Mouse (Mus musculus): ENCODE measurements at regions not wholly inside any gene's neighbourhood (a gene's known extent, or its start where the extent isn't known, plus 50 kb on each side); places are given as distances from the start of the nearest gene placed in this dataset.

- H3K36me3 ChIP-seq (ENCODE audit: control insufficient read depth, insufficient read depth, low read length): no peaks in the 10 kb centered on the region
- no peaks in the 10 kb centered on the region for H3K27me3 ChIP-seq (ENCODE audit: control insufficient read depth, insufficient read depth, low read length)
- no peaks in the 10 kb centered on the region; the same call in 1 of the 2 replicates for H3K4me1 ChIP-seq (ENCODE audit: control insufficient read depth, insufficient read depth, low read length)
- DNase-seq (ENCODE audit: low spot score): no peak
- no peak overlapping the region for H3K27ac ChIP-seq (replicated peaks; ENCODE audit: low read depth, low read length)
- ATAC-seq (ENCODE audit: low FRiP score, low read depth): no peak
- no peak overlapping the region for H3K9ac ChIP-seq (ENCODE audit: low read depth, low read length, severe bottlenecking)
- H3K4me3 ChIP-seq (replicated peaks; ENCODE audit: low read length): no peak overlapping the region
- H3K4me2 ChIP-seq (replicated peaks; ENCODE audit: low read depth, low read length, severe bottlenecking): no peak overlapping the region
- 81% methylated on average over 6 of the region's 6 CpGs for WGBS
- no peaks in the 10 kb centered on the region for H3K9me3 ChIP-seq (ENCODE audit: control insufficient read depth, low read length)
- no peak for TF ChIP-seq POLR2A (IDR thresholded peaks at IDR 0.05; ENCODE audit: borderline replicate concordance, extremely low read depth, insufficient read depth, insufficient read length)
Measured at GRCm38 (mm10) chr6:82860485-82860884, 79.1 kb downstream of the Sema4f start.

- no peak overlapping the region for H3K4me2 ChIP-seq (replicated peaks; ENCODE audit: low read depth, low read length, severe bottlenecking)
- no peaks in the 10 kb centered on the region for H3K27me3 ChIP-seq (ENCODE audit: control insufficient read depth, insufficient read depth, low read length)
- H3K9me3 ChIP-seq (ENCODE audit: control insufficient read depth, low read length): no peaks in the 10 kb centered on the region
- no peak overlapping the region for H3K4me3 ChIP-seq (replicated peaks; ENCODE audit: low read length)
- no peak overlapping the region for H3K27ac ChIP-seq (replicated peaks; ENCODE audit: low read depth, low read length)
- H3K36me3 ChIP-seq (ENCODE audit: control insufficient read depth, insufficient read depth, low read length): no peaks in the 10 kb centered on the region
- no peak for TF ChIP-seq POLR2A (IDR thresholded peaks at IDR 0.05; ENCODE audit: borderline replicate concordance, extremely low read depth, insufficient read depth, insufficient read length)
- DNase-seq (ENCODE audit: low spot score) (no peak), ATAC-seq (ENCODE audit: low FRiP score, low read depth) (no peak)
- 63% methylated on average over 8 of the region's 9 CpGs for WGBS
- H3K4me1 ChIP-seq (ENCODE audit: control insufficient read depth, insufficient read depth, low read length): no peaks in the 10 kb centered on the region; the same call in 1 of the 2 replicates
- no peak overlapping the region for H3K9ac ChIP-seq (ENCODE audit: low read depth, low read length, severe bottlenecking)
Measured at GRCm38 (mm10) chr6:82856218-82856617, 82.0 kb upstream of the Hk2 start.

DNA sequence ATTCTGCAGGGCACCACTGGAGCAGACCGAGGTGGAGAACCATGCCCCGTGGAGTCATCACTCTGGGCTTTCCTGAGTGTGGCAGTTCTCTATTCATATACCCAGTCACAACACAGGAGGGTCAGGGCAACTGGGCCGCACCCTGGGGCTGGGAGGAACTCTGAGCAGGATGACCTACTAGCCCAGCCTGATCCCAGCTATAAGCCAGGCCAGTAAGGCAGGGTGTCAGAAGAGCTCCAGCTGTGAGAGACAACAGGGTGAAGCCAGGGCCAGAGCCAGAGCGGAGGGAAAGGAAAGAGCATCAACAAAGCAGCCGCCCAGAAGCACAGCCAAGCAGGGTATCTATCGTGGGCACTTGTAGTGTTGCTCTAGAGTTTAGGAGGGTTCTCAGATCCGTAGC is 81.1 kb upstream of the Hk2 start:
- 84% methylated on average over 7 of the region's 7 CpGs for WGBS
- Histone ChIP-seq H3K4me1 (ENCODE audit: control insufficient read depth, insufficient read depth, low read length) (no peaks in the 10 kb centered on the region; the same call in 1 of the 2 replicates), H3K9ac (ENCODE audit: low read depth, low read length, severe bottlenecking) (no peak overlapping the region), H3K27ac (replicated peaks; ENCODE audit: low read depth, low read length) (no peak overlapping the region), H3K4me3 (replicated peaks; ENCODE audit: low read length) (no peak overlapping the region), H3K4me2 (replicated peaks; ENCODE audit: low read depth, low read length, severe bottlenecking) (no peak overlapping the region), H3K27me3 (ENCODE audit: control insufficient read depth, insufficient read depth, low read length) (no peaks in the 10 kb centered on the region), H3K36me3 (ENCODE audit: control insufficient read depth, insufficient read depth, low read length) (no peaks in the 10 kb centered on the region), H3K9me3 (ENCODE audit: control insufficient read depth, low read length) (no peaks in the 10 kb centered on the region)
- DNase-seq (ENCODE audit: low spot score): no peak
- no peak for TF ChIP-seq POLR2A (IDR thresholded peaks at IDR 0.05; ENCODE audit: borderline replicate concordance, extremely low read depth, insufficient read depth, insufficient read length)
- ATAC-seq (ENCODE audit: low FRiP score, low read depth): no peak

DNA sequence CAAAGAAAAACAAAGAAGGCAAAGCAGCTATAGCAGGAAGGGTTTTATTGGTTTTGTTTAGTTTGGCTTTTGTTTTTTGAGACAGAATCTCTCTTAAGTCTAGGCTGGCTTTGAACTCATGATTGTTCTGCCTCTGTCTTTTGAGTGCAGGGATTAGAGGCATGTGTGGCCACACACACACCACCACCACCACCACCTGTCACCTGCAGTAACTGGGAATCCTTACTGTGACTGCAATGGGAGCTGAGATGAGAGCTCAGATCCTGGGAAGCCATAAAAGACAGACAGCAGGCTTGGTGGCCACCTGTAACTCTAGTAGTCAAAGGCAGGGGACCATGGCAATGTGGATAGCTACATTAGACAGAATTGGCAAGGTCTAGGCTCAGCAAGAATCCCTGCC is 80.5 kb upstream of the Hk2 start:
- H3K4me2 ChIP-seq (replicated peaks; ENCODE audit: low read depth, low read length, severe bottlenecking): no peak overlapping the region
- H3K4me1 ChIP-seq (ENCODE audit: control insufficient read depth, insufficient read depth, low read length): no peaks in the 10 kb centered on the region; the same call in 1 of the 2 replicates
- no peak overlapping the region for H3K9ac ChIP-seq (ENCODE audit: low read depth, low read length, severe bottlenecking)
- no peaks in the 10 kb centered on the region for H3K27me3 ChIP-seq (ENCODE audit: control insufficient read depth, insufficient read depth, low read length)
- TF ChIP-seq POLR2A (IDR thresholded peaks at IDR 0.05; ENCODE audit: borderline replicate concordance, extremely low read depth, insufficient read depth, insufficient read length): no peak
- no peaks in the 10 kb centered on the region for H3K36me3 ChIP-seq (ENCODE audit: control insufficient read depth, insufficient read depth, low read length)
- no peaks in the 10 kb centered on the region for H3K9me3 ChIP-seq (ENCODE audit: control insufficient read depth, low read length)
- DNase-seq (ENCODE audit: low spot score): no peak
- no peak for ATAC-seq (ENCODE audit: low FRiP score, low read depth)
- H3K27ac ChIP-seq (replicated peaks; ENCODE audit: low read depth, low read length): no peak overlapping the region
- H3K4me3 ChIP-seq (replicated peaks; ENCODE audit: low read length): no peak overlapping the region

DNA sequence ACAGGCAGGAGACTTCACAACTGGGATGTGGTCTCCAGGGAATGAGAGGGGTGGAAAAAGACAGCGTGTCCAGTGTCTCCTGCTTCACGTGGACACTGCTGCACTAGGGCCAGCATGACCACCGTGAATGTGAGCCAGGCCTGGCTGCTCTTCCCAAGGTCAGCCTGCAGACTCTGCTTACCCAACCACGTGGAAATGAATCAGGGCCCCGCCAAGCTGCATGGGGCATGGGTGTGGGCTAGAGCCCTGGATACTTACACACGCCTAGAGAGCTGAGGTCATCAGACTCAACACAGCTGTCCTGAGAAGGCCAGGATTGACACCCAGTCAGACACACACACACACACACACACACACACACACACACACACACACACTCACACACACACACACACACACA is 80.1 kb upstream of the Hk2 start:
- no peak for DNase-seq (ENCODE audit: low spot score)
- no peak overlapping the region for H3K9ac ChIP-seq (ENCODE audit: low read depth, low read length, severe bottlenecking)
- H3K4me2 ChIP-seq (replicated peaks; ENCODE audit: low read depth, low read length, severe bottlenecking): no peak overlapping the region
- H3K27ac ChIP-seq (replicated peaks; ENCODE audit: low read depth, low read length): no peak overlapping the region
- no peak overlapping the region for H3K4me3 ChIP-seq (replicated peaks; ENCODE audit: low read length)
- H3K36me3 ChIP-seq (ENCODE audit: control insufficient read depth, insufficient read depth, low read length): no peaks in the 10 kb centered on the region
- H3K27me3 ChIP-seq (ENCODE audit: control insufficient read depth, insufficient read depth, low read length): no peaks in the 10 kb centered on the region
- ATAC-seq (ENCODE audit: low FRiP score, low read depth): no peak
- TF ChIP-seq POLR2A (IDR thresholded peaks at IDR 0.05; ENCODE audit: borderline replicate concordance, extremely low read depth, insufficient read depth, insufficient read length): no peak
- no peaks in the 10 kb centered on the region for H3K9me3 ChIP-seq (ENCODE audit: control insufficient read depth, low read length)
- WGBS: 65% methylated on average over 6 of the region's 6 CpGs
- H3K4me1 ChIP-seq (ENCODE audit: control insufficient read depth, insufficient read depth, low read length): no peaks in the 10 kb centered on the region; the same call in 1 of the 2 replicates

GRCm38 (mm10) chr6:82853076-82853475 is 78.8 kb upstream of the Hk2 start:
- no peaks in the 10 kb centered on the region for H3K36me3 ChIP-seq (ENCODE audit: control insufficient read depth, insufficient read depth, low read length)
- TF ChIP-seq POLR2A (IDR thresholded peaks at IDR 0.05; ENCODE audit: borderline replicate concordance, extremely low read depth, insufficient read depth, insufficient read length): no peak
- ATAC-seq (ENCODE audit: low FRiP score, low read depth) (no peak), DNase-seq (ENCODE audit: low spot score) (no peak)
- H3K4me2 ChIP-seq (replicated peaks; ENCODE audit: low read depth, low read length, severe bottlenecking): no peak overlapping the region
- H3K9ac ChIP-seq (ENCODE audit: low read depth, low read length, severe bottlenecking): no peak overlapping the region
- WGBS: 75% methylated on average over 5 of the region's 5 CpGs
- no peaks in the 10 kb centered on the region for H3K9me3 ChIP-seq (ENCODE audit: control insufficient read depth, low read length)
- H3K4me1 ChIP-seq (ENCODE audit: control insufficient read depth, insufficient read depth, low read length): no peaks in the 10 kb centered on the region
- no peak overlapping the region for H3K27ac ChIP-seq (replicated peaks; ENCODE audit: low read depth, low read length)
- H3K4me3 ChIP-seq (replicated peaks; ENCODE audit: low read length): no peak overlapping the region
- no peaks in the 10 kb centered on the region for H3K27me3 ChIP-seq (ENCODE audit: control insufficient read depth, insufficient read depth, low read length)

Measured in limb, embryonic 14.5 days (tissue).